Mouse (Mus musculus) small intestine, adult 2 months (tissue): Measurements from ENCODE around the gene Rad21l.

Experiments
- CTCF ChIP-seq: fragments of 200-500 bp; IDR thresholded peaks from 2 replicates; pipeline ENCODE4 v1.5.1; 2012; ENCODE audit warnings: low read depth, mild to moderate bottlenecking, control low read depth, inconsistent platforms, low read length, moderate library complexity, mixed read lengths; ENCODE audit not compliant: insufficient replicate concordance, insufficient read length; ENCODE audit errors: extremely low read depth
- POLR2A ChIP-seq: fragments of 200-500 bp; IDR thresholded peaks from 2 replicates; pipeline ENCODE4 v1.6.1; 2012; ENCODE audit warnings: low read depth, mild to moderate bottlenecking, control low read depth, inconsistent platforms, low read length, moderate library complexity

DNA sequence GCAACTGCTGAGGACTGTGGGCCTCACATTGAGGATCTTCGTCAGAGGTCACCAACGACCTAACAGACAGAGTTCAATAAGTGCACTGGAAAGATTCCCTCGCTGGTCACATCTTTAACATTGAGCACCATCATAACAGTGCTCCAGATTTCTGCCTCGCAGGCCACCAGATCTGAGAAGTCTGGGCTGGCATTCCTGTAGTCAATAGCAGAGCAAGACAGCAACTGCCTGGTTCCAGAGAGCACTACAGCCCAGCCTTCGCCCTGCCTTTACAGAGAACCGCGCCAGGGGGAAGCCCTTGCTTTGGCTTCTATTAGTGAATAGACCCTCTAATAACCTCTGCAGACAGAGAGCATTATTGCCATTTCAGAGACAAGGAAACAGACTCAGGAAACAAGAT, 42.0 kb downstream of the Rad21l start:
- TF ChIP-seq CTCF (no peak), POLR2A (no peak)
